Mouse (Mus musculus) E14TG2a.4 (cell line): ENCODE results near the gene Itm2b.

Source experiments
- CTCF ChIP-seq: conservative IDR thresholded peaks from 2 replicates; pipeline ENCODE4 v1.5.1; 2014; ENCODE audit warnings: low read length
- NANOG ChIP-seq: IDR thresholded peaks from 2 replicates; pipeline ENCODE4 v1.6.1; 2014; ENCODE audit warnings: borderline replicate concordance, low read length, mixed read lengths
- POU5F1 ChIP-seq: IDR thresholded peaks from 2 replicates; pipeline ENCODE4 v1.6.1; 2014; ENCODE audit warnings: low read length, borderline replicate concordance

- TF ChIP-seq CTCF (no peak), NANOG (peak; percentile 93), POU5F1 (no peak)
Measured at GRCm38 (mm10) chr14:73323965-73324364, 61.1 kb downstream of the Itm2b start.
